Mouse (Mus musculus) B cell, adult 67 days (primary cell): ENCODE results near the gene Gm20792. TPM values are rescaled to one million over a fixed set of nuclear protein-coding genes. Genes with fewer than 3 reads are reported as not detected.

ENCODE experiments used
- total RNA-seq, 2 experiments: library from RNA; stranded (reverse); gene quantifications; 4 replicates each; pipeline ENCODE4 v1.2.4; 2023

Gene Gm20792
- total RNA-seq = not detected

DNA sequence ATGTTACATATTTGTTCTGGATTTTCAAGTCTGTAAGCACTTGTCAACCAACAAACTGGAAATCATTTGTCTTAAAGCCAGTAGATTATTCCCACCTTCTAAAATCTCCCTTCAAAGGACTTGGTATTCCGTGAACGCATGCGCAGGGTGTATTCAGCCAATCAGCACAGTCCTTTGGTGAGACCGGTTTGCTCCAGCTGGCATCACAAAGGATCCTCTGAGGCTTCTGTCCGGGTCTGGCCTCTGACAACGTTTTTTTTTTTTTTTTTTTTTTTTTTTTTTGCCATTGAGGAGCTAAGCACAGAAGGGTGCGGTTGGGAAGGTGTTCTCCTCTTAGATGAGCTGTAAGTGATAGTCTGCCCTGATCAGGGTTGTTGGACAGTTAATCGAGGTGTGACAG, at the start of gene Gm20792:
Gm20792 (plus strand) TSS at position 301 of the 400 bp plus-strand sequence.

